Mouse (Mus musculus) embryonic fibroblast, embryonic 13.5 days (primary cell): ENCODE measurements around the gene Hmcn1.

Source experiments
- CTCF ChIP-seq: IDR thresholded peaks from 2 replicates; pipeline ENCODE4 v1.5.1; 2011; ENCODE audit warnings: mild to moderate bottlenecking, control low read depth, low read length, moderate library complexity, borderline replicate concordance; ENCODE audit not compliant: insufficient read depth
- POLR2A ChIP-seq: IDR thresholded peaks from 2 replicates; pipeline ENCODE4 v1.6.1; 2011; ENCODE audit warnings: low read depth, mild to moderate bottlenecking, control low read depth, low read length, moderate library complexity

GRCm38 (mm10) chr1:151039189-151039588 lies 46.0 kb upstream of the Hmcn1 start:
- TF ChIP-seq CTCF: no peak
- TF ChIP-seq POLR2A: no peak
